Mouse (Mus musculus) 3134 (cell line): ENCODE measurements around the gene Gm9747.

Source experiments
- DNase-seq: peaks from one replicate; pipeline ENCODE4 v3.0.0-alpha.2; 2011; ENCODE audit warnings: low spot score; ENCODE audit not compliant: insufficient read length; ENCODE audit errors: extremely low read depth

The Gm9747 gene

GRCm38 (mm10) chr1:82232812-82233211, at the start of gene Gm9747:
Gene Gm9747, plus strand, starts transcription at chr1:82233112.
- no peak for DNase-seq

GRCm38 (mm10) chr1:82183913-82184442, 48.9 kb upstream of the Gm9747 start:
- DNase-seq, result no peak

GRCm38 (mm10) chr1:82188549-82189231, 44.2 kb upstream of the Gm9747 start:
- no peak for DNase-seq

DNA sequence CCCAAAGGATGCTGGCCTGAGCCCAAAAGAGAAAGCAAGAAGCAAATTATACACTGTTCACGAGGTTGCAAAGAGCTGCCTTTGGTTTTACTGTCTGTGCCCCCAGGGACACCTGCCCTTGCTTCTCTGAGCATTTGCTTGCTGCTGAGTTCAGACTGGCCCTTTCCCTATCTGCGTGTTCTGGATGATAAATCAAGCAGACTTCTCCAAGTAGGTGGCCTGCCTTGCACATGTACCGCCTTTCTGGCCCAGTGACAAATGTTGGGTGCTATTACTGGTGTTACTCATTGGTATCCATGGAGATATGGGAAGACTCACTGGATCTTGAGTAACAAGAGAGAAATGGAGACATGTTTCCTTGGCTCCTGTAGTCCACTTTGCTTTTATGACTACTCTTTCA, 43.4 kb upstream of the Gm9747 start:
- DNase-seq, result peak; percentile 73

DNA sequence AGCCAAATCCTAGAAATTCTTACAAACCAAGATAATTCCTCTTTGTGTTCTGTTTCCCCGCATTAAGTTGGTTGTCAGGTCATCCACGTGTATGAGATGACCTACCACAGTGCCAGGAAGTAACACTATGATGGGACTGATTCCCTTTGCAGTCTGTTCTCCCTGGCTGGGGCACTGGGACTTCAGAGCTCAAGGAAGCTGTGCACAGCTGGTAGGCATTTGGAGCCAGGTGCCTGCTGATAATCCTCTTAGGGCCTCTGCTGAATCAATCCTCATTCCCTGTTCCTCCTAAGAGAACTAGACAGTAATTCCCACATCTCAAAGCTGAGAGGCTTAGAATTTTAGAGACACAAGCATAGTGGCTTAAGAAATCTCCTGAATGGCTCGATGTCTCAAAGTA, 41.3 kb upstream of the Gm9747 start:
- no peak for DNase-seq

DNA sequence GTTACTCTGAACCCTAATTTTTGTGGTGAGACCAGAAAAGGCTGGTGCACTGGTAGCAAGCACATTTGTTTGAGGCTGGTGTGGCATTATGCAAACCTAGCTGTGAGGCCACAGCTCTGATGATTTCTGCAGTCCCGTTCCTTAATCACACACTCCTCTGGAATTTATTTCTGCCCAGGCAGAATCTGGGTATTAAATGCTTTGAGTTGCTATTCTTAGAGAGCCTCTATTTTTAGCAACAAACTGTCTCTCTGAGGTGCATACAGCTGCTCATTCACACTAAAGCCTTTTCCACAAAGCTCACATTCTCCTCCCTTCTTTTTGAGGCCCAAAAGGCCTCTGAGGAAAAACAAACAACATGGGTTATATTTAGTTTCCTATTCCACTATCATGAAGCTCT, 33.0 kb upstream of the Gm9747 start:
- DNase-seq, result peak; percentile 19

- DNase-seq, result no peak
Observed at GRCm38 (mm10) chr1:82200636-82201035, 32.3 kb upstream of the Gm9747 start.

- no peak for DNase-seq
Observed at GRCm38 (mm10) chr1:82207511-82207910, 25.4 kb upstream of the Gm9747 start.

DNA sequence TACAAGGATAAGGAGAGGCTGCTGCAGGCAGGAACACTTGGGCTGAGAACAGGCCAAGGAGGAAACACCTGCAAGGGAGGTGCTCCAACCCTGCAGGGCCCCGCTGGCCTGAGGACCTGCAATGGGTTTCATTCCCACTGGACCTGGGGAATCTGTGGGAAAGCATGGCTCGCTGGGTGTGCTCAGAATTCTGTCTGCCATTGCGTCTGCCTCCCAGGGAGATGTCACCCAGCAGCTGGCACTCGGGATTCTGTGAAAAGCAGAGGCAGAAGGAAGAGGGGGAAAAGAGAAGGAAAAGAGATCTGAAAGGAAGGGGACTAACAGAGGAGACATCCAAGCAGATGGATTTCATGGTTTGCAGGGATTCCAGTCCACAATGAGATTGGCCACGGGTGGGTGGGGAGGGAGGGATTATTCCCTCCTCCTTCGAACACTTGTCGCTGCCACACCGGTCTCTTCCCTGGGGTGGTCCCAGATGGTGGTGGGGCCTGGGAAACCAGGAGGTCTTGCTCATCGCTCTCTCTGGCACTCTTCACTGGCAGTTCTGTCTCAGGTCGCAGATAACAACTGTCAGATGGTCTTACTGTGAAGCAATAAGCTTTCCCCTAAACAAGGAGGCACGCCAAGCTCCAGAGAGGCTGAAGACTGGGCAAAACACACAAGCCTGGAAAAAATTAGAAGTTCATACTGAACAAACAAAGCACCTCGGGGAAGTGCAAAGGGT, 12.1 kb upstream of the Gm9747 start:
- DNase-seq, result no peak

DNA sequence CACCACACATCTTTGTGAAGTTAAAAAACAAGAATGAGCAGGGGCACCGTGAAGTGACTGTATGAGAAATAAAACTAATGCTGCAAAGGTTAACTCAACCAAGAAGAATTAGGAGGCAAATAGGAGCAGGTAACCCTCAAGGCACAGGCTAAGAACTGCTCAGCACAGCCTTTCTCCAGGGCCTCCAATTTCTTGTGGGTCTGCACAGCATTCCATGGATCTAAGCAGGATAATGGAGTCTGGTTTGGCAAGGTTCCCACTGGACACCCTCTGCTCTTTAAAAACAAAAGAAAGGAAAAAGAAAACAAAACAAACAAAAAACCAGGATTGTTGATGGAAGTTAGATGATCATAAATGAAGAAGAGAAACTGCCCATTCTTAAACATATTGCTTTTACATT, 11.4 kb upstream of the Gm9747 start:
- no peak for DNase-seq

GRCm38 (mm10) chr1:82223042-82223795, 9.7 kb upstream of the Gm9747 start:
- peak; percentile 20 for DNase-seq

GRCm38 (mm10) chr1:82228841-82229240, 4.1 kb upstream of the Gm9747 start:
- DNase-seq, result no peak

- DNase-seq, result no peak
Observed at GRCm38 (mm10) chr1:82234616-82235015, 1.7 kb downstream of the Gm9747 start.

GRCm38 (mm10) chr1:82235455-82236104, 2.7 kb downstream of the Gm9747 start:
- DNase-seq, result no peak

DNA sequence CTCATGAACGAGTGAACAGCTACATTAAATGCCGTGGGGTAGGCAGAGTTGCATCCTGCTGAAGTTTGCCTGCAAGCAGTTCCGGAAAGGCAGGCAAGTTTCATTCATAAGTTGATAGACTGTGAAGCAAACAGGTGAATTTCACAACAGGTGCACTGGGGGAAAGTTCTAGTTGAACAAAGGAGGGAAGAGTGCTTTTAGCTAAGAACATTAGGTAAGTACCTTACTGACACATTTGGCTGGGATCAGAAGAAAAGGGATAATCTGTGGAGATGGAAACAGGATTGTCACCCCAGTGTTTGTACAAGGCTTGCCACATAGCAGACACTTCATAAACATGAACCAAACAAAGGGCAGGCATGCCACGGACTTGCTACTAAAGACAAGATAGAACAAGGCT, 5.3 kb downstream of the Gm9747 start:
- no peak for DNase-seq

DNA sequence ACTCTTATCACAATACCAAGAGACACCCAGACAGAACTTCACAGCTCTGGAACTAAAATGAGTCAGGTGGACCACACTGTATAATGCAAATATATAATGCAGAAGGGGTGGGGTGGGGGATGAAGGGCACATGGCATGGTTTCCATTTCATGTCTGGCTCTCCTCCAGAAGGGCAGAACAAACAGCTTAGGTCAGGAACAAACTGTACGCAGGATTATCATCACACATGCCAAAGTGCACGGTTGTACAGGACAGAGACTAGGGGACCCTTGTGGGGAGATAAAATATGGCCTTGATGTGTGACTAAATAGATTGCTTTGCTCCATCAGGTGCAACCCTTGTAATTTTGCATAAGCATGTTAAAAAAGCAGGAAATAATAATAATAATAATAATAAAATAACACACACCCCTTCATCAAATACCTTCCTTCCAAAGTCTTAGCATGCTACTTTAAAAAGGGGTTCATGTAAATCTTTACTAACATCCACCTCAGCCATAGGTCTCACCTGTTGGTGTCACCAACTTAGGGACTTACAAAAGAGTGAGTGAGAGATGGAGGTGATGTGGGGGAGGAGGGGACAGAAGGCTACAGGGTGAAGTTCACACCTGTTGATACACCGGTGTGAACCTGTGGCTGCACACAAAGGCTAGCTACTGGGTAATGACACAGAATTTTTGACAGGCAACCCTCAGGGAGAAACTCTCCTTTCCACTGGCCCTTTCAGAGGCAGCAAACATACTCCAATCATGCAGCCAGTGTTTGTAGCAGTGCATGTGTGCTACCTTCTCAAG, 6.7 kb downstream of the Gm9747 start:
- no peak for DNase-seq

GRCm38 (mm10) chr1:82243260-82243825, 10.4 kb downstream of the Gm9747 start:
- no peak for DNase-seq

DNA sequence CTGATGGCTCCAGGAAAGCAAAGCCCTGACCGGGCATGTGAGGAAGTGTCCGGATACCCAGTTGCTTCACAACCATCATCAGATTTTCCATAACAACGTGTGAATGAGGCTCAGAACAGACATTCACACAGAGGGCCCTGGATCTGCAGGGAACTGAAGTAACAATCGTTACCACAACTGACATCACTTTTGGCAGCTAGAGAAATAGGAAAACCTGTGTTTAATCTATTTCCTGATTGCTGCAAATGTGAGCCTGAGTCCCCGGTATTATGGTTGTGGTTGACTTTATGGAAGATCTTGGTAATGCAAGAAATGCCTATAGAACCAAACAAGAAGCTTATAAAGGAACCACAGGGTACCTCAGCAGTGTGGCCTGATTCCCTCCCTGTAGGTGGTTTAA, 12.1 kb downstream of the Gm9747 start:
- no peak for DNase-seq

- DNase-seq, result no peak
Observed at GRCm38 (mm10) chr1:82247221-82247951, 14.5 kb downstream of the Gm9747 start.
